Mouse (Mus musculus): ENCODE data around the gene Foxp1.

- no peak for TF ChIP-seq CTCF (IDR thresholded peaks at IDR 0.05; ENCODE audit: low read depth, low read length)
- TF ChIP-seq POLR2A (IDR thresholded peaks at IDR 0.05; ENCODE audit: borderline replicate concordance, low read depth, low read length), result no peak
These were observed 225.0 kb downstream of the Foxp1 start for GRCm38 (mm10) chr6:99297535-99297934.
